Mouse (Mus musculus): ENCODE measurements around the gene Gm813. TPM values are rescaled to one million over a fixed set of nuclear protein-coding genes. Genes with fewer than 3 reads are reported as not detected.

The Gm813 gene
- polyA plus RNA-seq, 1 experiment from 2014 or later, result not detected

DNA sequence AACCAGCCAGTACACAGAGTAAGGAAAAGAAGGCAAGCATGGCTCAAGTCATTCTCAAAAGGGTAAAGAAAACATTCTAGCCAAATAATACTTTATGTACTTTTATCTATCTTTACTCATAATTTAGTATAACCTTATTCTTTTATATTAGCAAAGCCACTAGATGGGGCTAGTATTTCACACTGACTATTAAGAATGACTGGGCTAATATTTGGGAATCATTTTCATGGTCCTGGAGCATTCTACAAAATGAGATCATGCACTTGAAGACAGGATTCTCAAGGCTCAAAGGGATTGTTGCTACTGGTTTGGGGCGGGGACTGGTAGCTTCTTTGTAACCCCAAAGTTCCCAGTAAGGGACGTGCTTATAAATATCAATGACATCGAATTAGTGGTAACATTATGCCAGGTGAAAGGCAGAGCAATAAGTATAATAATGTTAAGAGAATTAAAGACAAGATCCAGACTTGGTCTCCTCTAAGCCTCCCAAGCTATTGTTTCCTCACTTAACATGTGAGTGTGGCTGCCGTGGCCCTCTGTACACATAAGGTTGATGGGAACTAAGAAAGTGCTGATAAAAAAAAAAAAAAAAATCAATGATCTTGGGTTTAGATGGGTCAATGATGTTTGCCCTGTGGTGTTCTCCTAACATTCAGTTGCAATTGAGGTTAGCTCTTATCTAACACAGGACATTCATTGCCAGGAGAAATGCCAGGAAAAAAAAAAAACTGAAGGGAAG, 11.0 kb upstream of the Gm813 start:
- Histone ChIP-seq H3K27me3 (ENCODE audit: control insufficient read depth, insufficient read depth, low read length) (no peaks in the 10 kb centered on the region), H3K4me1 (ENCODE audit: control insufficient read depth, insufficient read depth, low read length) (no peaks in the 10 kb centered on the region), H3K4me3 (ENCODE audit: low read depth, low read length) (no peak overlapping the region), H3K9me3 (ENCODE audit: control insufficient read depth, low read length) (no peaks in the 10 kb centered on the region), H3K27ac (replicated peaks; ENCODE audit: low read depth, low read length) (no peak overlapping the region), H3K9ac (ENCODE audit: low read length) (no peak overlapping the region), H3K4me2 (ENCODE audit: low read depth, severe bottlenecking) (no peak overlapping the region), H3K36me3 (ENCODE audit: control insufficient read depth, insufficient read depth, low read length) (no peaks in the 10 kb centered on the region)
- WGBS, result 90% methylated on average over 4 of the region's 4 CpGs
- ATAC-seq (ENCODE audit: insufficient number of reproducible peaks, low FRiP score, low TSS enrichment, low read depth) (no peak), DNase-seq (ENCODE audit: low spot score) (no peak)

DNA sequence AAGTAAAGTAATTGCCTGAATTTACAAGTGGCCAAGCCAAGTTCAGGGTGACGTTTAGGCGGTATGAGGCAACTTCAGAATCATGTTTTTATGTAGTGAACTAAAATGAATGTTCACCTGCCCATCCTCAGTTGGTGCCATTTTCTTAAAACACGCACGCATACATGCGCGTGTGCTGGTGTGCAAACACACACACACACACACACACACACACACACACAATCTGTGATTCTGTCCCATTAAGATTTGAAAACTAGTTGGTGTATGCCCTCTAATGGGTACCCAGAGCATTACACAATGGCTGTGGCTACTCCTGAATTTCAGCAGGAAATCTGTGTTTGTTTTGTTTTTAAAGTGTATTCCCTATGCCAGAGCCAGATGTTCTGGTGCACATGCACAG, 7.2 kb upstream of the Gm813 start:
- Histone ChIP-seq H3K9me3 (ENCODE audit: control insufficient read depth, low read length) (no peaks in the 10 kb centered on the region), H3K9ac (ENCODE audit: low read length) (no peak overlapping the region), H3K4me2 (ENCODE audit: low read depth, severe bottlenecking) (no peak overlapping the region), H3K36me3 (ENCODE audit: control insufficient read depth, insufficient read depth, low read length) (no peaks in the 10 kb centered on the region), H3K27ac (replicated peaks; ENCODE audit: low read depth, low read length) (no peak overlapping the region), H3K27me3 (ENCODE audit: control insufficient read depth, insufficient read depth, low read length) (no peaks in the 10 kb centered on the region), H3K4me3 (ENCODE audit: low read depth, low read length) (no peak overlapping the region), H3K4me1 (ENCODE audit: control insufficient read depth, insufficient read depth, low read length) (no peaks in the 10 kb centered on the region)
- DNase-seq (ENCODE audit: low spot score) (peak; percentile 32), ATAC-seq (ENCODE audit: insufficient number of reproducible peaks, low FRiP score, low TSS enrichment, low read depth) (no peak)
- WGBS, result 84% methylated on average over 6 of the region's 6 CpGs

DNA sequence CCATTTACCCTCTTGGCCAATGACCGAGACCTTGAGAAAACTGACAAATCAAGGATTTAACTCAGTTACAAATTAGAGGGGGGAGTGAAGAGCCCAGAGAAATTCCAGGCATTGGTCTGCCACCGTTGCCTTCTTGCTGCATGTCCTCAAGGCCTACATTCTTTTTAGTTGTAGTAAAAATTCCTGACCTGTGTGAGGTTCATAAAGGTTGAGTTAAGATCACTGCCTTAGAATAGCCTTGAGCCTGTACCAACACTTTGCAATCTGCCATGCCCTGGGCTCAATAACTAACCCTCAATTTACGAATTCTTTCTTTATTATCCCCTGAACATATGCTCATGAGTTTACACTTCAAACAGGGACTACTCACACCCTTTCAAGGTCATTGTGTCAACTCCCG, 6.3 kb upstream of the Gm813 start:
- no peaks in the 10 kb centered on the region for H3K27me3 ChIP-seq (ENCODE audit: control insufficient read depth, insufficient read depth, low read length)
- no peak overlapping the region for H3K4me2 ChIP-seq (ENCODE audit: low read depth, severe bottlenecking)
- ATAC-seq (ENCODE audit: insufficient number of reproducible peaks, low FRiP score, low TSS enrichment, low read depth), result no peak
- no peak overlapping the region for H3K9ac ChIP-seq (ENCODE audit: low read length)
- no peaks in the 10 kb centered on the region for H3K36me3 ChIP-seq (ENCODE audit: control insufficient read depth, insufficient read depth, low read length)
- H3K9me3 ChIP-seq (ENCODE audit: control insufficient read depth, low read length), result no peaks in the 10 kb centered on the region
- no peak overlapping the region for H3K4me3 ChIP-seq (ENCODE audit: low read depth, low read length)
- no peak for DNase-seq (ENCODE audit: low spot score)
- H3K4me1 ChIP-seq (ENCODE audit: control insufficient read depth, insufficient read depth, low read length), result no peaks in the 10 kb centered on the region
- WGBS, result 49% methylated on average over 4 of the region's 4 CpGs
- no peak overlapping the region for H3K27ac ChIP-seq (replicated peaks; ENCODE audit: low read depth, low read length)

DNA sequence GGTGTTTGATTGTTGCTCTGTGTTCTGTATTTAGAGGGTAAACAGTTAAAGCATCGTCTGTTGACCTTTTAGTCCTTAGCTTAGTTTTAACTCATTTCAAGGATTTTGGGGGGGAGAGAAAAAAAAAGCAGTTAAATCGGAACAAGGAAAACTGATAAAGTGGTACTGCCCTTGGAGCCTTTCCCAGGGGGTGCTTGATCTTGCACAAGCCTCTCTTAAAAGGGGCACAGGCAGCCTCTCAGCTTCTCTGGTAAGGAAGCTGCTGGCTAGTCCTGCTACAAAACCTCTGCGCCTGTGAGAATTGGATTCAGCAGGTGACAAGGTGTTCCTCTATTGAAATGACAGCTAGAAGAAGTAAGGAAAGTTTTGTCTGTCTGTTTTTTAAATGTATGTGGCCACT, 5.6 kb upstream of the Gm813 start:
- WGBS, result 84% methylated on average over 3 of the region's 3 CpGs
- Histone ChIP-seq H3K9me3 (ENCODE audit: control insufficient read depth, low read length) (no peaks in the 10 kb centered on the region), H3K27me3 (ENCODE audit: control insufficient read depth, insufficient read depth, low read length) (no peaks in the 10 kb centered on the region), H3K4me2 (ENCODE audit: low read depth, severe bottlenecking) (no peak overlapping the region), H3K9ac (ENCODE audit: low read length) (no peak overlapping the region), H3K36me3 (ENCODE audit: control insufficient read depth, insufficient read depth, low read length) (no peaks in the 10 kb centered on the region), H3K4me3 (ENCODE audit: low read depth, low read length) (no peak overlapping the region), H3K4me1 (ENCODE audit: control insufficient read depth, insufficient read depth, low read length) (no peaks in the 10 kb centered on the region), H3K27ac (replicated peaks; ENCODE audit: low read depth, low read length) (no peak overlapping the region)
- no peak for ATAC-seq (ENCODE audit: insufficient number of reproducible peaks, low FRiP score, low TSS enrichment, low read depth)
- no peak for DNase-seq (ENCODE audit: low spot score)

DNA sequence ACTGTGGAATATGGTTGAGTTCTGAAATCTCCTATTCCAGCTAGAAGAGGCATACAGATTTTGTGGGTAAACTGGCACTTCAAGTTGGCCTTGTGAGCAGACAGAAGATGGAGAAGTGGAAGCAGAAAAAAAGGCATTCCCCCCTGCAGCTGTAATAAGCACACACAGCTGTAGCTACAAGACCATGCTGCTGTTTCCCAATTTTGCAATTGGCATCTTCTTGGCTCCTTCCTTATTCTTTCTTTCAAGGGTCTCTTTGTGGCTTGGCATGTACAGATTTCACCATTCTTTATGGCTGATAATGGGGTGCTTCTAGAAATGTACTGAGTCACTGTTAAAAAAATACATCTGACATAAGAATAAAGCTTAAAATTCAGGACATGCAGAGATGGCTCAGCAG, 568 bp upstream of the Gm813 start:
- H3K27me3 ChIP-seq (ENCODE audit: control insufficient read depth, insufficient read depth, low read length), result no peaks in the 10 kb centered on the region
- DNase-seq (ENCODE audit: low spot score), result no peak
- no peaks in the 10 kb centered on the region for H3K36me3 ChIP-seq (ENCODE audit: control insufficient read depth, insufficient read depth, low read length)
- ATAC-seq (ENCODE audit: insufficient number of reproducible peaks, low FRiP score, low TSS enrichment, low read depth), result no peak
- H3K4me2 ChIP-seq (ENCODE audit: low read depth, severe bottlenecking), result no peak overlapping the region
- H3K4me1 ChIP-seq (ENCODE audit: control insufficient read depth, insufficient read depth, low read length), result no peaks in the 10 kb centered on the region
- no peak overlapping the region for H3K4me3 ChIP-seq (ENCODE audit: low read depth, low read length)
- H3K9me3 ChIP-seq (ENCODE audit: control insufficient read depth, low read length), result no peaks in the 10 kb centered on the region
- H3K27ac ChIP-seq (replicated peaks; ENCODE audit: low read depth, low read length), result no peak overlapping the region
- no peak overlapping the region for H3K9ac ChIP-seq (ENCODE audit: low read length)

DNA sequence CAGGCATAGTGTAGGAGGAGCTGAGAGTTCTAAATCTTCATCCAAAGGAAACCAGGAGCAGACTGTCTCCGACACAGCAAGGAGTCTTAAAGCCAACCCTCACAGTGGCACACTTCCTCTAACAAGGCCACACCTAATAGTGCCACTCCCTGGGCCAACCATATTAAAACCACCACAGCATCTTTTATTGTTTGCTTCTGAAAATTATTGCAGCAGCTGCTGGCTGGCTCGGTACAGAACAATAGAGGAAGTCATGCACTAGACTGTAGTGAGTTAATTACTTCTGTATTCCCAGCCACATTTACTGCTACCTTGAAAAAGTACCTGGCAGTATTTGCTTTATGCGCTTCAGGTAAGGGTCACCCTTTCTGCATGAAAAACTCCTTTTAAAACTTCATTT, 3.8 kb downstream of the Gm813 start:
- Histone ChIP-seq H3K27ac (replicated peaks; ENCODE audit: low read depth, low read length) (no peak overlapping the region), H3K9me3 (ENCODE audit: control insufficient read depth, low read length) (no peaks in the 10 kb centered on the region), H3K4me1 (ENCODE audit: control insufficient read depth, insufficient read depth, low read length) (no peaks in the 10 kb centered on the region), H3K36me3 (ENCODE audit: control insufficient read depth, insufficient read depth, low read length) (no peaks in the 10 kb centered on the region), H3K9ac (ENCODE audit: low read length) (no peak overlapping the region), H3K4me2 (ENCODE audit: low read depth, severe bottlenecking) (no peak overlapping the region), H3K4me3 (ENCODE audit: low read depth, low read length) (no peak overlapping the region), H3K27me3 (ENCODE audit: control insufficient read depth, insufficient read depth, low read length) (no peaks in the 10 kb centered on the region)
- no peak for DNase-seq (ENCODE audit: low spot score)
- WGBS, result 77% methylated on average over 3 of the region's 3 CpGs
- no peak for ATAC-seq (ENCODE audit: insufficient number of reproducible peaks, low FRiP score, low TSS enrichment, low read depth)

DNA sequence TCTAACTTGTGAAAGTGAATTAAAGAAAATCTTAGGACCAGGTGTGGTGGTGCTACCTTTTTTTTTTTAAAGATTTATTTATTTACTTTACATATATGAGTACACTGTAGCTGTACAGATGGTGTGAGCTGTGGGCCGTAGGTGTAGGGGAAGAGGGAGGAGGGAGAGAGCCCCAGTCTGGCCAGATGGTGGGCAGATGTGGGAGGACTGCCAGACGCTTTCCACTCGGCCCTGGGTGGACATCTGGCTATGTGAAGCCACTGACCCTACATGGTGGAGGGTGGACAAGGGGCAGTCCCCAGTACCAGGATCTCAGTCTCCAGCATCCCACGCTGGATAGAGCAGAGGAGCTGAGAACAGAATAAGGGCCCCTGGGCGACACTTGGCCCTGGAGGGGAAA, 9.7 kb downstream of the Gm813 start:
- H3K36me3 ChIP-seq (ENCODE audit: control insufficient read depth, insufficient read depth, low read length), result no peaks in the 10 kb centered on the region
- H3K27me3 ChIP-seq (ENCODE audit: control insufficient read depth, insufficient read depth, low read length), result no peaks in the 10 kb centered on the region
- H3K4me1 ChIP-seq (ENCODE audit: control insufficient read depth, insufficient read depth, low read length), result no peaks in the 10 kb centered on the region
- no peaks in the 10 kb centered on the region for H3K9me3 ChIP-seq (ENCODE audit: control insufficient read depth, low read length)
- 18% methylated on average over 5 of the region's 5 CpGs for WGBS
- ATAC-seq (ENCODE audit: insufficient number of reproducible peaks, low FRiP score, low TSS enrichment, low read depth), result peak; percentile 73
- no peak overlapping the region for H3K4me3 ChIP-seq (ENCODE audit: low read depth, low read length)
- no peak overlapping the region for H3K4me2 ChIP-seq (ENCODE audit: low read depth, severe bottlenecking)
- no peak overlapping the region for H3K27ac ChIP-seq (replicated peaks; ENCODE audit: low read depth, low read length)
- DNase-seq (ENCODE audit: low spot score), result peak; percentile 77
- no peak overlapping the region for H3K9ac ChIP-seq (ENCODE audit: low read length)

DNA sequence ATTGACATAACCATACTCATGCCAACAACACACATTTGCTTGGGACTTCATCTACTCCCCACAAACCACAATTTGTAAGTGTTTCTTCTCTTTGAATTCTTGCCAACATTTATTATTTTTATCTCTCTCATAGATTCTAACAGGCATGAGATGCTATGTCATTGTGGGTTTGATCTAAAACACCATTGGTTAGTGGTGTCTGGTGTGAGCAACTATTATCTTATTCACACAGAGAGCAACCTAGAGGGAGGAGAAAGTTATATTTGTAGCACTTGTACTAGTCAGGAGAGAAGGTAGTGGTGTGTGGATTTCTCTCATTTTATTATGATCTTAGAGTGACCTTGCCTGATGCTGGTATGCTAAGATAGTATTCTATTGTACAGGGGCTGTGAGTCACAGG, 12.1 kb downstream of the Gm813 start:
- Histone ChIP-seq H3K27ac (replicated peaks; ENCODE audit: low read depth, low read length) (no peak overlapping the region), H3K9ac (ENCODE audit: low read length) (no peak overlapping the region), H3K4me3 (ENCODE audit: low read depth, low read length) (no peak overlapping the region), H3K36me3 (ENCODE audit: control insufficient read depth, insufficient read depth, low read length) (no peaks in the 10 kb centered on the region), H3K4me1 (ENCODE audit: control insufficient read depth, insufficient read depth, low read length) (no peaks in the 10 kb centered on the region), H3K9me3 (ENCODE audit: control insufficient read depth, low read length) (no peaks in the 10 kb centered on the region), H3K4me2 (ENCODE audit: low read depth, severe bottlenecking) (no peak overlapping the region), H3K27me3 (ENCODE audit: control insufficient read depth, insufficient read depth, low read length) (no peaks in the 10 kb centered on the region)
- ATAC-seq (ENCODE audit: insufficient number of reproducible peaks, low FRiP score, low TSS enrichment, low read depth) (no peak), DNase-seq (ENCODE audit: low spot score) (no peak)

DNA sequence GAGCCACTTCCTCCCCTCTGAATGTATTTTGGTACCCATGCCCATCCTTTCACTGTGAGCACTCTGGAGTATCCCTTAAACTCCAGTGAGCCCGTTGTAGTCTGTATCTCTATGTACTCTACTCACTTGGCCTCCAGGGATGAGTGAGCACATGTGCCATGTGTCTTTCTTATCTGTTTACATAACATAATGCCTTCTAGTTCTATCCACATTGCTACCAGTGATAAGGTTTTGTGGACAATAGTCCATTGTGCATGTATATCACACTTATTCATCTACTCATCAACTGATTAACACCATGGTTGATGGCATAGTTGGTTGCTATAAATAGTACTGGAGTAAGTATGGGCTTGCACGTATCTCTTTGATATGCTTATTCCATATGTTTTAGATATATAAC, 12.9 kb downstream of the Gm813 start:
- Histone ChIP-seq H3K9me3 (ENCODE audit: control insufficient read depth, low read length) (no peaks in the 10 kb centered on the region), H3K27me3 (ENCODE audit: control insufficient read depth, insufficient read depth, low read length) (no peaks in the 10 kb centered on the region), H3K27ac (replicated peaks; ENCODE audit: low read depth, low read length) (no peak overlapping the region), H3K4me3 (ENCODE audit: low read depth, low read length) (no peak overlapping the region), H3K4me1 (ENCODE audit: control insufficient read depth, insufficient read depth, low read length) (no peaks in the 10 kb centered on the region), H3K36me3 (ENCODE audit: control insufficient read depth, insufficient read depth, low read length) (no peaks in the 10 kb centered on the region), H3K4me2 (ENCODE audit: low read depth, severe bottlenecking) (no peak overlapping the region), H3K9ac (ENCODE audit: low read length) (no peak overlapping the region)
- DNase-seq (ENCODE audit: low spot score) (no peak), ATAC-seq (ENCODE audit: insufficient number of reproducible peaks, low FRiP score, low TSS enrichment, low read depth) (no peak)
- whole genome bisulfite sequencing, result 91% methylated on average over 2 of the region's 2 CpGs

Measured in limb, embryonic 11.5 days (tissue).